Mouse (Mus musculus): ENCODE results near the gene Rnft2. TPM values are rescaled to one million over a fixed set of nuclear protein-coding genes. Genes with fewer than 3 reads are reported as not detected.

The Rnft2 gene
- total and polyA plus RNA-seq, 3 experiments: 0.42 to 0.71 TPM; not detected in 1

GRCm38 (mm10) chr5:118145999-118146679, 98.8 kb downstream of the Rnft2 start:
- H3K36me3 ChIP-seq (ENCODE audit: control insufficient read depth in 1 of 2, insufficient read depth in 2 of 2, low read length in 2 of 2): no peaks in the 10 kb centered on the region; a peak in 1 of 4 replicates
- H3K27ac ChIP-seq (ENCODE audit: control insufficient read depth, low read depth, low read length): no peak overlapping the region
- no peak overlapping the region for H3K4me3 ChIP-seq (ENCODE audit: control insufficient read depth in 1 of 2, insufficient read depth in 1 of 2, low read depth in 2 of 2, low read length in 2 of 2)
- H3K9ac ChIP-seq (ENCODE audit: control insufficient read depth, low read depth, low read length, poor library complexity, severe bottlenecking): no peak overlapping the region
- H3K4me1 ChIP-seq (ENCODE audit: control insufficient read depth in 1 of 2, insufficient read depth in 2 of 2, low read length in 2 of 2): no peaks in the 10 kb centered on the region
- H3K27me3 ChIP-seq (ENCODE audit: control insufficient read depth in 1 of 2, insufficient read depth in 2 of 2, low read length in 2 of 2): no peaks in the 10 kb centered on the region
- H3K79me2 ChIP-seq (ENCODE audit: control insufficient read depth, insufficient read depth, low read length, poor library complexity): peaks cover 19% of the 10 kb centered on the region
- no peaks in the 10 kb centered on the region for H3K9me3 ChIP-seq (replicated peaks; ENCODE audit: insufficient read depth, low read length)
- TF ChIP-seq ZKSCAN1 (IDR thresholded peaks at IDR 0.05; ENCODE audit: low read depth, low read length): no peak
- no peak for DNase-seq (ENCODE audit: low read depth, low spot score)

- Histone ChIP-seq H3K36me3 (ENCODE audit: control insufficient read depth in 1 of 2, insufficient read depth in 2 of 2, low read length in 2 of 2) (no peaks in the 10 kb centered on the region; a peak in 1 of 4 replicates), H3K79me2 (ENCODE audit: control insufficient read depth, insufficient read depth, low read length, poor library complexity) (peaks cover 17% of the 10 kb centered on the region), H3K4me3 (ENCODE audit: control insufficient read depth in 1 of 2, insufficient read depth in 1 of 2, low read depth in 2 of 2, low read length in 2 of 2) (no peak overlapping the region), H3K27ac (ENCODE audit: control insufficient read depth, low read depth, low read length) (no peak overlapping the region), H3K9me3 (replicated peaks; ENCODE audit: insufficient read depth, low read length) (no peaks in the 10 kb centered on the region), H3K9ac (ENCODE audit: control insufficient read depth, low read depth, low read length, poor library complexity, severe bottlenecking) (no peak overlapping the region), H3K27me3 (ENCODE audit: control insufficient read depth in 1 of 2, insufficient read depth in 2 of 2, low read length in 2 of 2) (no peaks in the 10 kb centered on the region), H3K4me1 (ENCODE audit: control insufficient read depth in 1 of 2, insufficient read depth in 2 of 2, low read length in 2 of 2) (no peaks in the 10 kb centered on the region)
- DNase-seq (ENCODE audit: low read depth, low spot score): no peak
- TF ChIP-seq ZC3H11A (IDR thresholded peaks at IDR 0.05; ENCODE audit: low read depth, low read length) (no peak), ZKSCAN1 (IDR thresholded peaks at IDR 0.05; ENCODE audit: low read depth, low read length) (no peak), NELFE (IDR thresholded peaks at IDR 0.05; ENCODE audit: low read depth, low read length) (no peak), BHLHE40 (IDR thresholded peaks at IDR 0.05; ENCODE audit: borderline replicate concordance, low read depth, low read length) (no peak), CHD2 (IDR thresholded peaks at IDR 0.05; ENCODE audit: low read length) (no peak), GATA1 (IDR thresholded peaks at IDR 0.05; ENCODE audit: low read depth, low read length) (no peak), MEF2A (IDR thresholded peaks at IDR 0.05; ENCODE audit: extremely low read depth, insufficient replicate concordance, low read depth, low read length, poor library complexity, severe bottlenecking) (no peak), TCF12 (IDR thresholded peaks at IDR 0.05; ENCODE audit: low read depth, low read length) (no peak), ZMIZ1 (IDR thresholded peaks at IDR 0.05; ENCODE audit: low read depth, low read length) (no peak), MYB (IDR thresholded peaks at IDR 0.05; ENCODE audit: low read depth, low read length) (no peak), RCOR1 (IDR thresholded peaks at IDR 0.05; ENCODE audit: low read depth, low read length) (no peak), JUND (IDR thresholded peaks at IDR 0.05; ENCODE audit: low read depth, low read length) (no peak), RAD21 (IDR thresholded peaks at IDR 0.05; ENCODE audit: low read depth, low read length) (no peak)
Measured at GRCm38 (mm10) chr5:118145458-118145857, 99.5 kb downstream of the Rnft2 start.

GRCm38 (mm10) chr5:118144770-118145169, 100.1 kb downstream of the Rnft2 start:
- H3K9me3 ChIP-seq (replicated peaks; ENCODE audit: insufficient read depth, low read length): no peaks in the 10 kb centered on the region
- no peaks in the 10 kb centered on the region for H3K27me3 ChIP-seq (ENCODE audit: control insufficient read depth in 1 of 2, insufficient read depth in 2 of 2, low read length in 2 of 2)
- H3K36me3 ChIP-seq (ENCODE audit: control insufficient read depth in 1 of 2, insufficient read depth in 2 of 2, low read length in 2 of 2): no peaks in the 10 kb centered on the region; a peak in 1 of 4 replicates
- no peak for DNase-seq (ENCODE audit: low read depth, low spot score)
- H3K9ac ChIP-seq (ENCODE audit: control insufficient read depth, low read depth, low read length, poor library complexity, severe bottlenecking): no peak overlapping the region
- no peak overlapping the region for H3K4me3 ChIP-seq (ENCODE audit: control insufficient read depth in 1 of 2, insufficient read depth in 1 of 2, low read depth in 2 of 2, low read length in 2 of 2)
- no peak overlapping the region for H3K27ac ChIP-seq (ENCODE audit: control insufficient read depth, low read depth, low read length)
- peaks cover 17% of the 10 kb centered on the region for H3K79me2 ChIP-seq (ENCODE audit: control insufficient read depth, insufficient read depth, low read length, poor library complexity)
- H3K4me1 ChIP-seq (ENCODE audit: control insufficient read depth in 1 of 2, insufficient read depth in 2 of 2, low read length in 2 of 2): no peaks in the 10 kb centered on the region
- TF ChIP-seq EP300 (IDR thresholded peaks at IDR 0.05; ENCODE audit: low read depth in 1 of 2, low read length in 2 of 2) (no peak), POLR2AphosphoS2 (IDR thresholded peaks at IDR 0.05; ENCODE audit: low read length) (no peak), ELF1 (IDR thresholded peaks at IDR 0.05; ENCODE audit: low read depth, low read length) (no peak), TAL1 (IDR thresholded peaks at IDR 0.05; ENCODE audit: low read length) (no peak), GABPA (IDR thresholded peaks at IDR 0.05; ENCODE audit: low read depth, low read length) (no peak), MAFK (IDR thresholded peaks at IDR 0.05; ENCODE audit: borderline replicate concordance, low read depth, low read length) (no peak), SIN3A (IDR thresholded peaks at IDR 0.05; ENCODE audit: low read length) (no peak), JUND (IDR thresholded peaks at IDR 0.05; ENCODE audit: low read depth, low read length) (no peak), NELFE (IDR thresholded peaks at IDR 0.05; ENCODE audit: low read depth, low read length) (no peak), USF1 (IDR thresholded peaks at IDR 0.05; ENCODE audit: low read depth, low read length) (no peak), NRF1 (IDR thresholded peaks at IDR 0.05; ENCODE audit: insufficient read depth, low read depth, low read length, poor library complexity, severe bottlenecking) (no peak), ZC3H11A (IDR thresholded peaks at IDR 0.05; ENCODE audit: low read depth, low read length) (no peak), TBP (IDR thresholded peaks at IDR 0.05; ENCODE audit: low read depth, low read length) (no peak), TCF12 (IDR thresholded peaks at IDR 0.05; ENCODE audit: low read depth, low read length) (no peak), MAZ (IDR thresholded peaks at IDR 0.05; ENCODE audit: low read depth, low read length) (no peak), BHLHE40 (IDR thresholded peaks at IDR 0.05; ENCODE audit: borderline replicate concordance, low read depth, low read length) (no peak), ZKSCAN1 (IDR thresholded peaks at IDR 0.05; ENCODE audit: low read depth, low read length) (no peak), SMC3 (IDR thresholded peaks at IDR 0.05; ENCODE audit: low read depth, low read length) (no peak)
